Mouse (Mus musculus) brain, embryonic 14.5 days (tissue): ENCODE data around the gene Btbd11.

Source experiments
- CTCF ChIP-seq: fragments of 200-500 bp; IDR thresholded peaks from 2 replicates; pipeline ENCODE4 v1.5.1; 2012; ENCODE audit warnings: inconsistent platforms, mild to moderate bottlenecking, moderate library complexity, borderline replicate concordance; ENCODE audit not compliant: insufficient read depth, insufficient read length; ENCODE audit errors: extremely low read depth
- POLR2A ChIP-seq: fragments of 200-500 bp; IDR thresholded peaks from 2 replicates; pipeline ENCODE4 v1.6.1; 2012; ENCODE audit warnings: mild to moderate bottlenecking, inconsistent platforms, borderline replicate concordance; ENCODE audit not compliant: poor library complexity, insufficient read depth, insufficient read length, severe bottlenecking; ENCODE audit errors: extremely low read depth

GRCm38 (mm10) chr10:85608550-85609278 lies 222.1 kb downstream of the Btbd11 start:
- TF ChIP-seq POLR2A (no peak), CTCF (no peak)
